Mouse (Mus musculus): ENCODE measurements at regions not wholly inside any gene's neighbourhood (a gene's known extent, or its start where the extent isn't known, plus 50 kb on each side); places are given as distances from the start of the nearest gene placed in this dataset.

- peak; percentile 56 for DNase-seq
- TF ChIP-seq CTCF (conservative IDR thresholded peaks at IDR 0.05; ENCODE audit: insufficient read depth, insufficient read length, low read depth, low read length) (peak; percentile 87), POLR2A (IDR thresholded peaks at IDR 0.05; ENCODE audit: low read depth, low read length) (no peak)
- Histone ChIP-seq H3K4me1 (ENCODE audit: control insufficient read depth, insufficient read depth, low read length) (no peaks in the 10 kb centered on the region), H3K36me3 (ENCODE audit: control insufficient read depth, insufficient read depth, low read length) (no peaks in the 10 kb centered on the region), H3K4me3 (ENCODE audit: insufficient read depth, low read depth, low read length) (no peak overlapping the region), H3K27me3 (replicated peaks; ENCODE audit: control insufficient read depth, insufficient read depth, low read length) (no peaks in the 10 kb centered on the region), H3K27ac (ENCODE audit: insufficient read depth, low read depth, low read length) (no peak overlapping the region)
- 16% methylated on average over 9 of the region's 9 CpGs for whole genome bisulfite sequencing
These were observed 220.5 kb upstream of the Ddhd1 start for GRCm38 (mm10) chr14:45878428-45878827.

DNA sequence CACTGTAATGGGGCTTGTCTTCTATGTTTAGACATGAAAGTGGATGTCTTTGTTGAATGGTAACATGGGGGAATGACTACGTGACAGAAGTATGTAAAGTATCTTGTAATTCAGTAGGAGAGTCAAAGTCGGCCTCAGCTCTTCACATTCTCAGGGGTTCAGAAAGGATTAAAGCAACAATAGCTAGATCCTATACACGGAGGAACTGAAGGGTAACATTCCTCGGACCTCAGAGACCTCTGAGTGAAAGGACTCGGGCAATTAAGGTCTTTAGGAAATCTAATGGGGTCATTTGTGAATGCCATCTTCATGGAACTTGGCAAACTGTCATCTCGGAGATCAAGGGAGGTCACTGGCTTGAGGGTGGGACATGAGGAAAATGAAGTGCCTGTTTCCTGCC lies 262.8 kb upstream of the Ddhd1 start:
- TF ChIP-seq CTCF (conservative IDR thresholded peaks at IDR 0.05; ENCODE audit: insufficient read depth, insufficient read length, low read depth, low read length): no peak
- no peak for TF ChIP-seq POLR2A (IDR thresholded peaks at IDR 0.05; ENCODE audit: low read depth, low read length)
- H3K27me3 ChIP-seq (replicated peaks; ENCODE audit: control insufficient read depth, insufficient read depth, low read length): no peaks in the 10 kb centered on the region
- no peaks in the 10 kb centered on the region for H3K4me1 ChIP-seq (ENCODE audit: control insufficient read depth, insufficient read depth, low read length)
- DNase-seq: peak; percentile 23
- H3K4me3 ChIP-seq (ENCODE audit: insufficient read depth, low read depth, low read length): no peak overlapping the region
- no peaks in the 10 kb centered on the region for H3K36me3 ChIP-seq (ENCODE audit: control insufficient read depth, insufficient read depth, low read length)
- H3K27ac ChIP-seq (ENCODE audit: insufficient read depth, low read depth, low read length): no peak overlapping the region
- 15% methylated on average over 6 of the region's 6 CpGs for WGBS

DNA sequence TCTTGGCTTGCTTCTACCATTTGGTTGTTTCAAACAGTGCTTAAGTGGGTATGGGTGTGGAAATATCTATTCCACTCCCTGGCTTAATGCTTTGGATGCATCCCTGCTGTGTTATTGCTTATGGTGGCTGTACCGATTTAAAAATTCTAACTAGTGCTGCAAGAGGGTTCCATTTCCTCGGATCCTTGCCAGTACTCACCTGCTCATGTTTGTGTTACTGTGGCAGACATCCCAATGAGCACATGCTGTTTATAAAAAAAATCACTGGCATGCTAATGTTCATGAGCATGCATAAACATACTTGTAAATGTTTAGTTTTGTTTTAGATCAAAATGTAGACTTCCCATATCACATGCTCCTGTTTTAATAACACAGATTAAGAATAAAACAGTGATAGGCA lies 285.6 kb upstream of the Ddhd1 start:
- peaks cover 3% of the 10 kb centered on the region; the same call in 1 of the 2 replicates for H3K4me1 ChIP-seq (ENCODE audit: control insufficient read depth, insufficient read depth, low read length)
- H3K27me3 ChIP-seq (replicated peaks; ENCODE audit: control insufficient read depth, insufficient read depth, low read length): no peaks in the 10 kb centered on the region
- 58% methylated on average over 2 of the region's 2 CpGs for WGBS
- no peaks in the 10 kb centered on the region for H3K36me3 ChIP-seq (ENCODE audit: control insufficient read depth, insufficient read depth, low read length)
- peak; percentile 76 for DNase-seq
- H3K4me3 ChIP-seq (ENCODE audit: insufficient read depth, low read depth, low read length): no peak overlapping the region
- no peak for TF ChIP-seq CTCF (conservative IDR thresholded peaks at IDR 0.05; ENCODE audit: insufficient read depth, insufficient read length, low read depth, low read length)
- no peak for TF ChIP-seq POLR2A (IDR thresholded peaks at IDR 0.05; ENCODE audit: low read depth, low read length)
- H3K27ac ChIP-seq (ENCODE audit: insufficient read depth, low read depth, low read length): peak overlapping the region; percentile 59; the same call in 1 of the 2 replicates

GRCm38 (mm10) chr14:45944101-45944500 lies 286.2 kb upstream of the Ddhd1 start:
- peaks cover 3% of the 10 kb centered on the region; the same call in 1 of the 2 replicates for H3K4me1 ChIP-seq (ENCODE audit: control insufficient read depth, insufficient read depth, low read length)
- peak; percentile 80 for DNase-seq
- no peak overlapping the region for H3K4me3 ChIP-seq (ENCODE audit: insufficient read depth, low read depth, low read length)
- TF ChIP-seq CTCF (conservative IDR thresholded peaks at IDR 0.05; ENCODE audit: insufficient read depth, insufficient read length, low read depth, low read length) (no peak), POLR2A (IDR thresholded peaks at IDR 0.05; ENCODE audit: low read depth, low read length) (no peak)
- WGBS: 38% methylated on average over 5 of the region's 5 CpGs
- H3K36me3 ChIP-seq (ENCODE audit: control insufficient read depth, insufficient read depth, low read length): no peaks in the 10 kb centered on the region
- no peaks in the 10 kb centered on the region for H3K27me3 ChIP-seq (replicated peaks; ENCODE audit: control insufficient read depth, insufficient read depth, low read length)
- peak overlapping the region; percentile 59; the same call in 1 of the 2 replicates for H3K27ac ChIP-seq (ENCODE audit: insufficient read depth, low read depth, low read length)

DNA sequence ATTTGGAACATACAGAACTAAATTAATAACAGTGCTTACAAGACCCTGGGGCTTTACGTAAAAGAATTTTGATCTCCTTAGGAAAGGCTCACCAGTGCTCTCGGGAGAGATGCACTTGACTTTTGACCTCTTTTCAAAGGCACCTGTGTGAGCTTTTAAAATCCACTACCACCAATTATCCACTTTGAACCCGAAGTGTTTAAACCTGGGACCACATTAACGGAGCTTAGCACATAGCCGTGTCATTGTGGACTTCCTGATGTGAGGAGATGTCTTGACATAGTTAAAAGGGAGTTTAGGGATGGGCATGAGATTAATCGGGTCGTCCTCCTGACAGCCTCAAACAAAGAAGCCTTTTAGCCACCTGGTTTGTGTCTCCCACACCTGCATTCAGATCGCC lies 286.6 kb upstream of the Ddhd1 start:
- DNase-seq: no peak

GRCm38 (mm10) chr14:45956624-45957023 lies 298.7 kb upstream of the Ddhd1 start:
- Histone ChIP-seq H3K27me3 (replicated peaks; ENCODE audit: control insufficient read depth, insufficient read depth, low read length) (no peaks in the 10 kb centered on the region), H3K36me3 (ENCODE audit: control insufficient read depth, insufficient read depth, low read length) (no peaks in the 10 kb centered on the region), H3K4me1 (ENCODE audit: control insufficient read depth, insufficient read depth, low read length) (no peaks in the 10 kb centered on the region), H3K4me3 (ENCODE audit: insufficient read depth, low read depth, low read length) (no peak overlapping the region), H3K27ac (ENCODE audit: insufficient read depth, low read depth, low read length) (no peak overlapping the region)
- TF ChIP-seq POLR2A (IDR thresholded peaks at IDR 0.05; ENCODE audit: low read depth, low read length): no peak
- WGBS: 82% methylated on average over 8 of the region's 8 CpGs
- no peak for DNase-seq

More for the DNA sequence above, 286.6 kb upstream of the Ddhd1 start:
- peak overlapping the region; percentile 73; the same call in 1 of the 2 replicates for H3K27ac ChIP-seq (ENCODE audit: insufficient read depth, low read depth, low read length)
- WGBS: 40% methylated on average over 8 of the region's 8 CpGs
- H3K4me1 ChIP-seq (ENCODE audit: control insufficient read depth, insufficient read depth, low read length): peaks cover 3% of the 10 kb centered on the region; the same call in 1 of the 2 replicates
- no peaks in the 10 kb centered on the region for H3K27me3 ChIP-seq (replicated peaks; ENCODE audit: control insufficient read depth, insufficient read depth, low read length)
- H3K4me3 ChIP-seq (ENCODE audit: insufficient read depth, low read depth, low read length): no peak overlapping the region
- TF ChIP-seq CTCF (conservative IDR thresholded peaks at IDR 0.05; ENCODE audit: insufficient read depth, insufficient read length, low read depth, low read length): no peak
- no peak for TF ChIP-seq POLR2A (IDR thresholded peaks at IDR 0.05; ENCODE audit: low read depth, low read length)
- no peaks in the 10 kb centered on the region for H3K36me3 ChIP-seq (ENCODE audit: control insufficient read depth, insufficient read depth, low read length)

DNA sequence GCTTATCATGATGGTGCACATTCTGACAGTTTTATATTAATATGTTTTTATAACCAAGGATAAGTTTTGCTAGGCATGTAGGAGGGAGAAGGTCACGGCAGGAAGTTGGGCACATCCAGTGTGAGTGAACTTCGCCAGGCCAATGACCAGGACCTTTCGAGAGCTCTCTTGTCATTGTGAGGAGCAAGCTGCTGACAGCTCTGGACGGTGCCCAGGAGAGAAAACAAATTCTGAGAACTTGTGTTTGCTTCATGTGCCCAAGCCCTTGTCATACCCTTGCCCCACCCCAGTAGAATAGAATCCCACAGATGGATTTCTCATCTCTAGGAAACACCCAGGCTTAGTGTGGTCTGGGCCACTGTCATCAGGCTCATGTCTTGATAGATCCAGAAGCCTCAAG lies 304.5 kb upstream of the Ddhd1 start:
- no peak overlapping the region for H3K4me3 ChIP-seq (ENCODE audit: insufficient read depth, low read depth, low read length)
- TF ChIP-seq CTCF (conservative IDR thresholded peaks at IDR 0.05; ENCODE audit: insufficient read depth, insufficient read length, low read depth, low read length) (no peak), POLR2A (IDR thresholded peaks at IDR 0.05; ENCODE audit: low read depth, low read length) (no peak)
- H3K4me1 ChIP-seq (ENCODE audit: control insufficient read depth, insufficient read depth, low read length): no peaks in the 10 kb centered on the region
- H3K27ac ChIP-seq (ENCODE audit: insufficient read depth, low read depth, low read length): no peak overlapping the region
- no peak for DNase-seq
- 76% methylated on average over 4 of the region's 4 CpGs for WGBS
- H3K27me3 ChIP-seq (replicated peaks; ENCODE audit: control insufficient read depth, insufficient read depth, low read length): no peaks in the 10 kb centered on the region
- H3K36me3 ChIP-seq (ENCODE audit: control insufficient read depth, insufficient read depth, low read length): no peaks in the 10 kb centered on the region

Measured in kidney, adult 2 months (tissue).